ENCODE assay signal across 12 mouse cellular contexts in the genomic region with DNA sequence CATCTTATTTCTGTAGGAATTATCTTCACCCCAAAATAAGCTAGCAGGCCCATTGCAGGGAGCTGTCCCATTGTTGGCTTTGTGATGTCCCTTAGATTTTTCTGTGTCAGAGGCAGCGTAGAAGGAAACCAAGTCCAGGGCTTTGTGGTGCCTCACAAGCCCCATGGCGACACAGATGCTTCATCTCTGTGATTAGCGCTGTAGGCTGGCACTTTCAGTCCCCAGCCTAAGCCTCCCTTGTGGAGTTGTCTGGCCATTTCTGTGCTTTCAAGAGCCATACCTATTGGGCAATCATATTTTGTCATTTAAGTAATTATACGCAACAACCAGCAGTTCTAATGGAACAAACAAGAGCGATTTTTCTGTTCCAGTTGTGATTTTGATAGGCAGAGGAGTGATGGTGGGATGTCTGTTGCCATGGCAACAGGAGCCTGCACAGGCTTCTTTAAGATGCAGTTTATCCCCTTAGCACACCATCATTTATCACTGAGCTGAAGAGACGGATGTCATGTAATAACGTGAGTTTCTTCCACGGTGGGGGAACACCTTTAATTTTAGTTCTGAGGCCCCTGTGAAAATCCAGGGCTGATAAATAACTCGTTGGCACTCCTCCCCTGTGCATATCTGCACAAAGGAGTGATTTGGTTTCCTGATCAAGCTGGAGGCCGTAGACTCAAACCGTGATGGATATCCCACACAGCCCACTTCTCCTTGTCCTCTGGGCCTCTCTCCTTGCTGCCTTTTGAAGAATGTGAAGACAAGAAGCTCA.
DNase-seq lines count a peak whose midpoint lies in the region; ATAC-seq and TF ChIP-seq lines count a peak whose summit lies in the region.
"Had no signal": no experiment of that assay in that cellular context is flagged by ENCODE, and none has a peak within 500 bp of the region (broad histone marks: within the 10 kb centered on the region; RNA-seq: fewer than 3 reads in every experiment).

No protein-coding gene starts in this region.

- TF ChIP-seq CTCF in forebrain, postnatal 0 days (IDR thresholded peaks at IDR 0.05; ENCODE audit: low read depth): no peak

- H3K4me3 ChIP-seq in forebrain, postnatal 0 days (ENCODE audit: low read depth, low read length): no peak overlapping the region
- H3K4me3 ChIP-seq in midbrain, embryonic 13.5 days (replicated peaks): no peak overlapping the region
- H3K4me3 ChIP-seq: erythroblast, embryonic 14.5 days; liver, embryonic 13.5 days had no signal

- no peaks in the 10 kb centered on the region for H3K27me3 ChIP-seq in forebrain, postnatal 0 days (ENCODE audit: insufficient read depth, low read length)
- H3K27me3 ChIP-seq in midbrain, embryonic 13.5 days: no peaks in the 10 kb centered on the region
- H3K27me3 ChIP-seq: liver, embryonic 13.5 days had no signal

- H3K4me1 ChIP-seq in forebrain, postnatal 0 days (ENCODE audit: insufficient read depth): peaks cover 23% of the 10 kb centered on the region
- H3K4me1 ChIP-seq in midbrain, embryonic 13.5 days (replicated peaks): peaks cover 49% of the 10 kb centered on the region
- H3K4me1 ChIP-seq: liver, embryonic 13.5 days had no signal

- WGBS in forebrain, postnatal 0 days: 32% methylated on average over 11 of the region's 11 CpGs
- 21% methylated on average over 11 of the region's 11 CpGs for WGBS in midbrain, embryonic 13.5 days

- peak overlapping the region; percentile 18; the same call in 1 of the 2 replicates for H3K9ac ChIP-seq in forebrain, postnatal 0 days
- H3K9ac ChIP-seq in midbrain, embryonic 13.5 days (replicated peaks): peak overlapping the region; percentile 36; the same call in 1 of the 2 replicates
- H3K9ac ChIP-seq: liver, embryonic 13.5 days had no signal

- H3K36me3 ChIP-seq in forebrain, postnatal 0 days (ENCODE audit: insufficient read depth): no peaks in the 10 kb centered on the region
- 0 out of 2 replicates have a peak, but pooled peaks cover 3% of the 10 kb centered on the region for H3K36me3 ChIP-seq in midbrain, embryonic 13.5 days

- DNase-seq in right cerebral cortex, postnatal 10 days (ENCODE audit: low spot score in 2 of 2): peak; percentile 63 to 80
- DNase-seq in right cerebral cortex, postnatal 36 days (ENCODE audit: low spot score in 2 of 2): no peak
- peak; percentile 87 for DNase-seq in forebrain, postnatal 0 days
- peak; percentile 50 for DNase-seq in telencephalon, adult 2 months (ENCODE audit: low read depth, low spot score)
- DNase-seq in spleen, postnatal 36 days (ENCODE audit: low spot score in 2 of 2): no peak
- no peak for DNase-seq in cerebellum, postnatal 14 days
- DNase-seq: heart, postnatal 10 days; liver, embryonic 13.5 days; lung, postnatal 4 days had no signal

- no peak overlapping the region for H3K4me2 ChIP-seq in forebrain, postnatal 0 days (ENCODE audit: low read depth)
- peak overlapping the region; percentile 17 for H3K4me2 ChIP-seq in midbrain, embryonic 13.5 days (replicated peaks)
- H3K4me2 ChIP-seq: liver, embryonic 13.5 days had no signal

- H3K9me3 ChIP-seq in forebrain, postnatal 0 days (ENCODE audit: low read length): no peaks in the 10 kb centered on the region
- H3K9me3 ChIP-seq in midbrain, embryonic 13.5 days: no peaks in the 10 kb centered on the region
- H3K9me3 ChIP-seq: liver, embryonic 13.5 days had no signal

- peak overlapping the region; percentile 93 for H3K27ac ChIP-seq in forebrain, postnatal 0 days (ENCODE audit: low read depth, low read length)
- H3K27ac ChIP-seq in midbrain, embryonic 13.5 days: peak overlapping the region; percentile 98
- H3K27ac ChIP-seq: liver, embryonic 13.5 days had no signal

- peak; percentile 88 for ATAC-seq in forebrain, postnatal 0 days
- ATAC-seq in midbrain, embryonic 13.5 days: peak; percentile 89
- ATAC-seq in CD4-positive, CD25-positive, alpha-beta regulatory T cell, adult 4 months: no peak

Comparison
In these comparisons a context has a peak if more than half of its experiments do, and no peak if none do; other contexts are left out.
1. DNase-seq: peak in right cerebral cortex, postnatal 10 days (2 of 2), forebrain, postnatal 0 days (single experiment) and telencephalon, adult 2 months (single experiment); none in right cerebral cortex, postnatal 36 days (0 of 2), spleen, postnatal 36 days (0 of 2) and cerebellum, postnatal 14 days (0 of 2).